Mouse (Mus musculus): ENCODE measurements around the gene Irf5. TPM values are rescaled to one million over a fixed set of nuclear protein-coding genes. Genes with fewer than 3 reads are reported as not detected.

Gene Irf5
- total RNA-seq, 2 experiments from 2014 or later = 3.4 to 4.0 TPM

Other genes with a start within 250 kb of the Irf5 start
- 1 to 10 TPM in 1 of 2 experiments, not detected in 1; 1.0 TPM for gene Fam71f2, start 247.0 kb upstream of the Irf5 start, total RNA-seq (2021)
- not detected for gene Fam71f1, start 207.5 kb upstream of the Irf5 start, total RNA-seq (2021)
- gene Calu, start 178.6 kb upstream of the Irf5 start, total RNA-seq (2021) = 10 to 100 TPM; 69.6 to 72.7 TPM
- gene Opn1sw, start 138.2 kb upstream of the Irf5 start, total RNA-seq (2021) = under 1 TPM; 0.19 to 0.20 TPM
- 10 to 100 TPM; 59.8 to 60.9 TPM for gene Ccdc136, start 130.3 kb upstream of the Irf5 start, total RNA-seq (2021)
- gene Flnc, start 93.4 kb upstream of the Irf5 start, total RNA-seq (2021) = 1 to 10 TPM in 1 of 2 experiments, under 1 TPM in 1; 0.96 to 1.4 TPM
- gene Atp6v1f, start 58.9 kb upstream of the Irf5 start, total RNA-seq (2021) = 100 to 1,000 TPM; 241 to 263 TPM
- gene Atp6v1fnb, start 55.2 kb upstream of the Irf5 start, total RNA-seq (2021) = under 1 TPM in 1 of 2 experiments, not detected in 1; 0.59 TPM
- 1 to 10 TPM; 2.1 to 3.0 TPM for gene Kcp, start 18.7 kb upstream of the Irf5 start, total RNA-seq (2021)
- gene Tnpo3, start 83.3 kb downstream of the Irf5 start, total RNA-seq (2021) = 10 to 100 TPM; 62.5 to 72.4 TPM
- gene Tspan33, start 167.6 kb downstream of the Irf5 start, total RNA-seq (2021) = 10 to 100 TPM; 26.9 to 34.0 TPM
- gene Smo, start 208.9 kb downstream of the Irf5 start, total RNA-seq (2021) = 10 to 100 TPM; 13.6 to 15.7 TPM
- gene Ahcyl2, start 241.4 kb downstream of the Irf5 start, total RNA-seq (2021) = 100 to 1,000 TPM; 204 to 226 TPM